26 mouse cellular contexts compared by ENCODE assay signal in the genomic region with DNA sequence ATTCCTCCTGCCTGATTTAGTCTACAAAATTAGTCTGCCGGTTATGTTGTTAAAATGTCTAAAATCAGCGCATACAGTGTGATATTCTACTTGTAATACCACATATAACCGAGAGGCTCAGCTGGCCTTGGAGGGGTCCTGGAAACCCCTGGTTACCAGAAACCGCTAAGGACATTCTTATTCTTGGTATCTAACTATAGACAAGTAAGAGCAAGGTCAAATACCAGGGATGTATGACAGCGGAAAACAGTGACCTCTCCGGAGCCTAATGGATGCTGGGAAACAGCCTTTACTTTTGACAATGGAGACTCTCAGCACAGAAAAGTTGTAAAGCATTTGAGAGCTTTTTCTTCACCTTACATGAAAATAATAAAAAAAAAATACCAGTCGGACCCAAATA.
DNase-seq lines count a peak whose midpoint lies in the region; ATAC-seq and TF ChIP-seq lines count a peak whose summit lies in the region.
"Had no signal": no experiment of that assay in that cellular context is flagged by ENCODE, and none has a peak within 500 bp of the region (broad histone marks: within the 10 kb centered on the region; RNA-seq: fewer than 3 reads in every experiment).

No protein-coding gene starts in this region.

- 0 out of 2 replicates have a peak overlapping the region, but pooled peaks have one; percentile 10 for H3K27ac ChIP-seq in heart, embryonic 11.5 days (ENCODE audit: low read depth, low read length)
- H3K27ac ChIP-seq in heart, embryonic 14.5 days (replicated peaks in 1 of 2; ENCODE audit: control insufficient read depth in 1 of 2, insufficient read depth in 1 of 2, low read depth in 2 of 2, low read length in 2 of 2): peak overlapping the region in 1 of 2 experiments; percentile 47; a peak in 1 of 4 replicates
- no peak overlapping the region for H3K27ac ChIP-seq in layer of hippocampus, adult 2 months
- H3K27ac ChIP-seq: embryonic facial prominence, embryonic 10.5 days; embryonic facial prominence, embryonic 13.5 days; forebrain, embryonic 12.5 days; forebrain, embryonic 15.5 days; hindbrain, embryonic 14.5 days had no signal

- H3K4me2 ChIP-seq in heart, embryonic 11.5 days: no peak overlapping the region
- no peak overlapping the region for H3K4me2 ChIP-seq in heart, embryonic 14.5 days (ENCODE audit: low read length)
- H3K4me2 ChIP-seq: embryonic facial prominence, embryonic 13.5 days; forebrain, embryonic 12.5 days; forebrain, embryonic 15.5 days; hindbrain, embryonic 14.5 days had no signal

- WGBS in heart, embryonic 11.5 days (ENCODE audit: insufficient replicate concordance): 60% methylated on average over 7 of the region's 7 CpGs
- 45% methylated on average over 7 of the region's 7 CpGs for whole genome bisulfite sequencing in heart, embryonic 14.5 days

- H3K9ac ChIP-seq in heart, embryonic 11.5 days (ENCODE audit: low read depth, low read length): no peak overlapping the region
- peak overlapping the region; percentile 30; the same call in 1 of the 2 replicates for H3K9ac ChIP-seq in heart, embryonic 14.5 days (ENCODE audit: low read length)
- H3K9ac ChIP-seq: embryonic facial prominence, embryonic 13.5 days; forebrain, embryonic 12.5 days; forebrain, embryonic 15.5 days; hindbrain, embryonic 14.5 days had no signal

- TF ChIP-seq CTCF in layer of hippocampus, adult 2 months (conservative IDR thresholded peaks at IDR 0.05): peak; percentile 14; the same call in 1 of the 2 replicates

- H3K4me1 ChIP-seq in heart, embryonic 11.5 days (ENCODE audit: control insufficient read depth, insufficient read depth, low read length): peaks cover 63% of the 10 kb centered on the region
- H3K4me1 ChIP-seq in heart, embryonic 14.5 days (ENCODE audit: control insufficient read depth in 2 of 2, insufficient read depth in 2 of 2, low read length in 2 of 2): peaks cover 35 to 69% of the 10 kb centered on the region in 2 experiments

- ATAC-seq in heart, embryonic 11.5 days (replicated peaks; ENCODE audit: insufficient number of reproducible peaks, low FRiP score, low TSS enrichment): no peak
- no peak for ATAC-seq in heart, embryonic 14.5 days (ENCODE audit: insufficient number of reproducible peaks, insufficient read depth, low FRiP score, low read depth)
- ATAC-seq: activated CD4-positive, CD25-positive, alpha-beta regulatory T cell, adult 4 months; forebrain, embryonic 15.5 days; intestine, postnatal 0 days had no signal

- no peak overlapping the region for H3K4me3 ChIP-seq in heart, embryonic 11.5 days (ENCODE audit: low read depth, low read length)
- H3K4me3 ChIP-seq in heart, embryonic 14.5 days (ENCODE audit: control insufficient read depth in 1 of 2, insufficient read depth in 1 of 2, low read depth in 1 of 2, low read length in 2 of 2): no peak overlapping the region
- no peak overlapping the region for H3K4me3 ChIP-seq in layer of hippocampus, adult 2 months
- H3K4me3 ChIP-seq: embryonic facial prominence, embryonic 10.5 days; embryonic facial prominence, embryonic 13.5 days; erythroblast, embryonic 14.5 days; forebrain, embryonic 12.5 days; forebrain, embryonic 15.5 days; hindbrain, embryonic 10.5 days had no signal

- H3K9me3 ChIP-seq in heart, embryonic 11.5 days (replicated peaks; ENCODE audit: control insufficient read depth, low read length): no peaks in the 10 kb centered on the region
- no peaks in the 10 kb centered on the region for H3K9me3 ChIP-seq in heart, embryonic 14.5 days (ENCODE audit: control insufficient read depth, low read length)
- H3K9me3 ChIP-seq: embryonic facial prominence, embryonic 10.5 days; embryonic facial prominence, embryonic 13.5 days; forebrain, embryonic 12.5 days; forebrain, embryonic 15.5 days; hindbrain, embryonic 10.5 days had no signal

- DNase-seq in heart, adult 11 months: peak; percentile 73
- DNase-seq in heart, postnatal 14 days: no peak
- DNase-seq in heart, postnatal 25 days (ENCODE audit: low spot score): no peak
- DNase-seq in heart, adult 9 months (ENCODE audit: low spot score in 2 of 2): no peak
- DNase-seq in layer of hippocampus, adult 2 months (ENCODE audit: low spot score in 2 of 2): no peak
- no peak for DNase-seq in layer of hippocampus, postnatal 36 days
- DNase-seq: adrenal gland, adult 8-10 months; adrenal gland, postnatal 25 days; cerebellum, adult 11-12 months; cerebellum, adult 8-10 months; cerebellum, postnatal 10 days; cerebellum, postnatal 36 days; embryo, embryonic 11 days; gastrocnemius, postnatal 25 days; kidney, adult 2 months had no signal

- intact Hi-C loops in heart, postnatal 14 days (cut with DNase I): no loop called here
- intact Hi-C loops in heart, postnatal 25 days (cut with DNase I): no loop called here

- H3K27me3 ChIP-seq in heart, embryonic 11.5 days (ENCODE audit: control insufficient read depth, insufficient read depth, low read length): no peaks in the 10 kb centered on the region
- H3K27me3 ChIP-seq in heart, embryonic 14.5 days (ENCODE audit: control insufficient read depth, insufficient read depth, low read length): no peaks in the 10 kb centered on the region
- H3K27me3 ChIP-seq: embryonic facial prominence, embryonic 13.5 days; forebrain, embryonic 12.5 days; forebrain, embryonic 15.5 days had no signal

- H3K36me3 ChIP-seq in heart, embryonic 11.5 days (ENCODE audit: control insufficient read depth, insufficient read depth, low read length): no peaks in the 10 kb centered on the region
- H3K36me3 ChIP-seq in heart, embryonic 14.5 days (ENCODE audit: control insufficient read depth, insufficient read depth, low read length): peaks cover 9% of the 10 kb centered on the region
- H3K36me3 ChIP-seq: embryonic facial prominence, embryonic 13.5 days; forebrain, embryonic 12.5 days; forebrain, embryonic 15.5 days had no signal
